Mouse (Mus musculus) gastrocnemius, postnatal 36 days (tissue): Measurements from ENCODE around the gene Tab2. TPM values are rescaled to one million over a fixed set of nuclear protein-coding genes. Genes with fewer than 3 reads are reported as not detected.

ENCODE experiments used
- DNase-seq, 2 experiments: peaks; one replicate each; pipeline ENCODE4 v3.0.0; 2022
- intact Hi-C: fragments of 180-260 bp; cut with DNase I; formaldehyde crosslinking; loops from one replicate; pipeline ENCODE4 v1.15.1; 2025
- long read RNA-seq, 2 experiments: library from polyadenylated mRNA; stranded (forward); transcript quantifications; one replicate each; pipeline ENCODE4 v2.0.0; 2021
- total RNA-seq, 2 experiments: library from RNA; stranded (reverse); gene quantifications; 2 replicates each; pipeline ENCODE4 v1.2.3; 2021

Gene Tab2
- total RNA-seq, result 10 to 100 TPM; 72.7 to 80.3 TPM
- long read RNA-seq, experiment 1, full-length matches to known transcripts, result 1 of 34 reads
- long read RNA-seq, experiment 1, partial matches to known transcripts, result 4 of 34 reads
- long read RNA-seq, experiment 1, other reads (novel, unspliced or antisense), result 29 of 34 reads
- long read RNA-seq, experiment 2, partial matches to known transcripts, result 7 of 23 reads
- long read RNA-seq, experiment 2, other reads (novel, unspliced or antisense), result 15 of 23 reads

DNA sequence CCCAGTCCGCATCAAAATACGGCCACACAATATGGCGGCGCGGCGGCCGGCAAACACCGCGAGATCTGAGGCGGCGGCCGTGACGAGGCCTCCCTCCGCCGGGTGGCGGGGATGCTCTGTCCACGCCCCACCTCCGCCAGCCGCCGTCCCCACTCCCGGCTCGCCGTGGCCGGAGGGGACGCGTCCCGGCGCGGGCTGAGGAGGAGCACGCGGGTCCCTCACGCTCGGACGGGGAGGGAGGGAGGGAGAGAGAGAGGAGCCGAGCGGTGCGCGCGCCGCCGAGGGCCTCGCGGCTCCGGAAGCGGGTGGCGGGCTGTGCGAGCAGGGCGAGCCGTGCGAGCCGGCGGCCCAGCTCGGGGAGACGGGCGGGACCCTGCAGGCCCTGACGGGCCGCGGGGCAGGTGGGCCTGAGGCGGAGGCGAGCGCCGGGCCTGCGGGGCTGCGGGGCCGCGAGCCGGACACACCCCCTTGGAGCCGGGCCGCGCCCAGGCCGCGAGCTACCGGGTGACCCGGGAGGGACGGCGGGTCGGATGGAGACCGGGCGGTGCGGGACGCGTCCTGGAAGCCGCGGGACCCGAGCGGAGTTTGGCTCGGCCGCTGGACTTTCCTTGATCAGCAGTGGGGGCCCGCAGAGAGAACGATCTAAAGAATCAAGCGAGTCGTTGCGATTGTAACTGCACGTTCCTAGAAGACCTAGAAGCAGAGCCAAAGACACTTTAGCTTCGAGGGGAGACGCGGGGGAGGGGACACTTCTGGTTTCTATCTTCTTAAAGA, at the start of gene Tab2:
TSS of gene Tab2 (minus strand) at position 3 of the 774 bp plus-strand sequence.
- intact Hi-C loops, result no loop called here
- DNase-seq, result peak; percentile 85 to 88

DNA sequence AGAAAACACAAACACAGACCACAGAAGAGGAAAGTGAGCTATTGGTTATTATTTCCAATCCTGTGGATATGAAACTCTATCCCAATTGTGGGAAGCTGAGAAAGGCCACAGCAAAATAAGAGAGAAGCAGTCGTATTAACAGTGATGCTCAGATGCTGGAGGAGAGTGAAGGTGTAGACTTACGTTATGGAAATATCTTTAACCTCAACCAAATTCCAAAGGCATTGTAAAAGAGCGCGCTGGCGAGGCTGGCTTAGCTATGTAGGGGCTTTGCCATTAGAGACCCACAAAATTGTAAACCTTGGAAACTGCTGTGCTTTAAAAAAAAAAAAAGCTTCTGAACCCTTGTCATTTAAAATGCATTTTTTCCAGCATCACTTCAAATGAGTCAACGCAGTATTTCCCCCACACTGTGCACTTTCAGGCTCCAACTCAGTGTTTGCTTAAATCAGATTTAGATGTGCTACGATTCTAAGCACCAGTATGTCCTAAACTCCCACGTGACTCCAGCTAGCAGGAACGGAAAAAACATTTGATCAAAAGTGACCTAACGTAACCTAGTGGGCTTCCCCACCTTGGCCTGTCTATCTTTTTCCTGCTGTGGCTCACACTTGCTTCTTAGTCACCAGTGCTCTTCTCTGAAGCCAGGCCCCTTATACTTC, 36.4 kb upstream of the Tab2 start:
- DNase-seq, result no peak
- intact Hi-C loops, result no loop called here

- DNase-seq, result no peak
- intact Hi-C loops, result no loop called here
Observed at GRCm38 (mm10) chr10:7991596-7991995, 35.6 kb upstream of the Tab2 start.

- intact Hi-C loops, result no loop called here
- no peak for DNase-seq
Observed at GRCm38 (mm10) chr10:7987521-7987920, 31.5 kb upstream of the Tab2 start.

GRCm38 (mm10) chr10:7976462-7976861, 20.4 kb upstream of the Tab2 start:
- intact Hi-C loops, result no loop called here
- no peak for DNase-seq

DNA sequence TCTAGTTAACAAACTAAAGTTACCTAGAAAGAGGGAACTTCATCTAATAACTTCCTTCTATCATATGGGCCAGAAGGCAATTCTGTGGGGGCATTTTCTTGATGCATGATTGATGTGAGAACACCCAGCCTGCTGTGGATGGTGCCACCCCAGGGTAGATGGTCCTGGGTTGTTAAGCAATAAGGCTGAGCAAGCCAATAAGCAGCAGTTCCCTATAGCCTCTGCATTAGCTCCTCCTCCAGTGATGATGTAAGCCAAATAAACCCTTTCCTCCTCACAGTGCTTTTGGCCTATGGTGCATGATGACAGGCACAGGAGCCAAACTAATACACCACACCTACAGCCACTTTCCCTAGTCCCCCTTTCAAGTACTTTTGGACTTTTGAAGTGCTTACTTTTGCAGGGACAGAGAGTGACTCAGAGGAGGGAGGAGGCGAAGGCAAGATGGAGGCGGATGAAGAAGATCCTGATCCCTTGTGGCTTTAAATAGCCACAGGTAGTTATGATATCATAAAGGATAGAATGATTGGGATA, 12.8 kb upstream of the Tab2 start:
- intact Hi-C loops, result no loop called here
- no peak for DNase-seq

GRCm38 (mm10) chr10:7967096-7967495, 11.1 kb upstream of the Tab2 start:
- intact Hi-C loops, result no loop called here
- no peak for DNase-seq

GRCm38 (mm10) chr10:7959073-7959472, 3.0 kb upstream of the Tab2 start:
- no peak for DNase-seq
- intact Hi-C loops, result no loop called here

- intact Hi-C loops, result no loop called here
- DNase-seq, result peak; percentile 30 to 47
Observed at GRCm38 (mm10) chr10:7955634-7956121, 352 bp downstream of the Tab2 start.

DNA sequence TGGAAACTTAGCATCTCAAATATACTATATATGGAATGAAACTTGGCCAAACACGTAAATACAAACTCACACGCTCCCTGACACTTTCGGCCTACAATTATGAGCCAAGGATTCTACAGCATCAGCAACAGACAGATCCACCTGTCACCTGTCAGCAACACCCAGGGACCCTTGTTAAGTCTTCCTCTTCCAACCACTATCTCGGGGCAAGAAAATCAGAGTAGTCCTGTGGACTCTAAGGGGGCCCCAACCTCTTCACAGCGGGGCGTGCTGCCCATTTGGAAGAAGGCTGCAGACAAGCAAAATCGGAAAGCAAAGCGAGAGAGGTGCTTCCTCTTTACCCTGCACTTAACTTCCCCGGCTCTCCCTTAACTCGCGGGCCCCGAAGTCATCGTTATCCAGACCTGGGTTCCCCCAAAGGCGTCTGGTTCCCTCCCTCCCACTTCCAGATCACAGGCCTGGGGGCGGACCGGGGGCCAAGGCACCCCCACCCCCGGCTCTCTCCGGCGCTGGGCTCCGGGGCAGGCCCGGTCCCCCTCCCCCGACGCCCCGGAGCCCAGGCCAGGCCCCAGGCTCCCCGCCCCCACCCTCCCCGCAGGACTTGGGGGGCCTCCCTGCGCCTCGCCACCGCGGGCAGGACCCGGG, 919 bp downstream of the Tab2 start:
- peak in 1 of 2 experiments; percentile 29 for DNase-seq
- intact Hi-C loops, result no loop called here

DNA sequence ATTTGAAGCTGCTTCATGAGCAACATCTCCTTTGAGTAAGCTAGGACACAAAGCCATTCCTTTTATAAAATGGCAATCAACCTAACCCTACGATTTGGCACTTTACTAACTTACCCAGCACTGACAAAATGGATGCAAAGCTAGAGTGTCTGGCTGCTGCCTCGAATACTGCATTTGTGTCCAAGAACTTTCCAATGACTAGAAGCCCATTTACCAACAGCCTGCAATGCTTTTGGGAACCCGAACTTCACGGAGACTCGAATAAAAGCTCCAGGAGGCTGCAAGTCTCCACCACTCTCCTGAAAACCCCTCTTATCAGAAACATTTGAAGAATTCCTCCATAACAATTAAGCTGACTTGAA, 1.4 kb downstream of the Tab2 start:
- intact Hi-C loops, result no loop called here
- DNase-seq, result no peak

GRCm38 (mm10) chr10:7943006-7943405, 13.0 kb downstream of the Tab2 start:
- intact Hi-C loops, result no loop called here
- no peak for DNase-seq

DNA sequence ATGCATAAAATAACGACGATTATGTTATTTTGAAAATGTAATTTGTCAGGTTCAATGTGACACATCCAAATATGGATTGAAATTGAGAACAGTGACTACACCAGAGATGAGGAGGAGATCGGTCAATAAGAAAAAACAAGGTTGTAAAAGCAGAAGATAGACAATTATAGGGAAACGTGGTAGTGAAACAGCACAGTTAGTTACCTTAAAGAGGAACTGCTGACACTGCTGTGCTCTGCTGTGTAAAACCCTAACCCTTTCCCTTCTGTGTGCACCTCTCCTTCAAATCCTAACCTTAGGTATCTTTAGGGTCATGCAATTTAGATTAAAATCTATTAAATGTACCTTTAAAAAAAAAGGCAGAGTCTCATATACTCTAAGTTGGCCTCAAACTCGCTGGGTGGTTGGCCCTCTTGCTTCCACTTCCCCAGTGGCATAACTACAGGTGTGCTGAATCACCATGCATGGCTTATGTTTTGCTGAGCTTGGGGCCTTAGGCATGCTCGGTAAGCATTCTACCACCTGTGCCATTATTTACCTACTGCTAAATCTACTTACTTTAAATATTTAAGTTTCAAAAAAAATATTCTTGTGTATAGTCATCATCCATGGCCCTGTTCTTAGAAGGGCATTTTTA, 19.4 kb downstream of the Tab2 start:
- intact Hi-C loops, result no loop called here

DNA sequence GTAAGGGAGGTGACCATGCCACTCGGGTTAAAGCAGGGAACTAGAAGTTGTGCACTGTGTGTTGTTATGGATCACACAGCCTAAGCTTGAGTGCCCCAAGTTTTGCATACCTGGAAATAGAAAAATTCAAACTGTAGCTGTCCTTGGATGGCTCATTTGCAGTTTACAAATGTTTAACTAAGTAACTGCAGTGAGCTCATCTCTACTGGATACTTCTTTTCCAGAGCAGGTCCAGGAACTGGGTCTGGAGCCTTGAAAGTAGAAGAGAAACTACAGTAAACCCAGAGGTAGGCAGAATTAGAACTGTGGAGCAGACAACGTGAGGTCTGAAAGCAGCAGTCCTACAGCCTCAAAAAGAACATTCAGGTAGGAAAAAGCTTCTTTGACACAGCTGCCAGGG, 23.1 kb downstream of the Tab2 start:
- intact Hi-C loops, result no loop called here
- DNase-seq, result no peak

More for the DNA sequence above, 19.4 kb downstream of the Tab2 start:
- DNase-seq, result no peak

- intact Hi-C loops, result no loop called here
- DNase-seq, result no peak
Observed at GRCm38 (mm10) chr10:7928996-7929395, 27.0 kb downstream of the Tab2 start.

GRCm38 (mm10) chr10:7925481-7925880, 30.5 kb downstream of the Tab2 start:
- DNase-seq, result no peak
- intact Hi-C loops, result no loop called here

- no peak for DNase-seq
- intact Hi-C loops, result no loop called here
Observed at GRCm38 (mm10) chr10:7923433-7923832, 32.6 kb downstream of the Tab2 start.

GRCm38 (mm10) chr10:7911268-7911667, 44.8 kb downstream of the Tab2 start:
- intact Hi-C loops, result no loop called here
- DNase-seq, result no peak

GRCm38 (mm10) chr10:7907151-7907550, 48.9 kb downstream of the Tab2 start:
- intact Hi-C loops, result no loop called here
- no peak for DNase-seq

DNA sequence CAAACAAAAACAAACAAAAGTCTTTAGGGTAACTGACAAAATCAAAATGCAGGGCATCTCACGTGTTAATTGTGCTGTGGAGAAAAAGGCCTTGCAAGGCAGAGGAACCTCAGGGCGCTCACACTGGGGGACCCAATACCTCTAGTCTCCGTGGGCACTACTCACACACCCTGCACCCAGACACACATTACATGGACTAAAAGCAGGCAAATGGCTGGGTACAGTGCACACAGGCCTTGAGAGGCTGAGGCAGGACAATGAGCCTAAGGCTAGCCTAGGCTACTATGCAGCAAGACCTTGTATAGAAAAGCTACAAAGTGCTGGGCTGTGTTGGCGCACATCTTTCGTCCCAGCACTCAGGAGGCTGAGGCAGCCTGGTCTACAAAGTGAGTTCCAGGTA, 51.9 kb downstream of the Tab2 start:
- intact Hi-C loops, result no loop called here

More for the DNA sequence above, 51.9 kb downstream of the Tab2 start:
- DNase-seq, result no peak
